Mouse (Mus musculus) bone marrow, adult 2 months (tissue): ENCODE data around the gene Tacc2. TPM values are rescaled to one million over a fixed set of nuclear protein-coding genes. Genes with fewer than 3 reads are reported as not detected.
"Not testable (repeated sequence)": the region's sequence is repeated elsewhere in the genome, so short reads cannot be mapped to it uniquely, and the experiment has no call there.

ENCODE experiments used
- H3K27ac ChIP-seq: fragments of 200-500 bp; 2 replicates; pipeline ENCODE4 v1.5.1; 2012; ENCODE audit warnings: low read depth, mild to moderate bottlenecking, control low read depth, inconsistent platforms, low read length; ENCODE audit not compliant: control insufficient read depth, poor library complexity, insufficient read depth
- H3K4me1 ChIP-seq: fragments of 200-500 bp; 2 replicates; pipeline ENCODE4 v1.6.1; 2011; ENCODE audit warnings: low read length; ENCODE audit not compliant: control insufficient read depth, insufficient read depth
- H3K4me3 ChIP-seq: fragments of 200-500 bp; replicated peaks from 2 replicates; pipeline ENCODE3; 2011; ENCODE audit warnings: mild to moderate bottlenecking, low read depth, low read length, control low read depth; ENCODE audit not compliant: control insufficient read depth
- CTCF ChIP-seq: fragments of 200-500 bp; IDR thresholded peaks from 2 replicates; pipeline ENCODE4 v1.5.1; 2011; ENCODE audit warnings: low read length, control low read depth; ENCODE audit not compliant: control insufficient read depth, insufficient read depth
- POLR2A ChIP-seq: fragments of 200-500 bp; IDR thresholded peaks from 2 replicates; pipeline ENCODE4 v1.6.1; 2011; ENCODE audit warnings: low read depth, mild to moderate bottlenecking, control low read depth, low read length, borderline replicate concordance; ENCODE audit not compliant: control insufficient read depth
- WGBS: fragments of 180-500 bp; shearing (Covaris S2); methylation state at CpG from one replicate; pipeline ENCODE4 v1.1.7; 2018; 5-methylcytosine and 5-hydroxymethylcytosine counted together
- polyA plus RNA-seq: library from polyadenylated mRNA; stranded (reverse); fragments of >200 nt; gene quantifications from 2 replicates; pipeline ENCODE4 v1.2.4, GENCODE M21; 2011; ENCODE audit warnings: low replicate concordance; ENCODE audit not compliant: missing spikeins, insufficient read depth, insufficient read length

Tacc2 gene
- polyA plus RNA-seq, 1 experiment, result 12.0 TPM

DNA sequence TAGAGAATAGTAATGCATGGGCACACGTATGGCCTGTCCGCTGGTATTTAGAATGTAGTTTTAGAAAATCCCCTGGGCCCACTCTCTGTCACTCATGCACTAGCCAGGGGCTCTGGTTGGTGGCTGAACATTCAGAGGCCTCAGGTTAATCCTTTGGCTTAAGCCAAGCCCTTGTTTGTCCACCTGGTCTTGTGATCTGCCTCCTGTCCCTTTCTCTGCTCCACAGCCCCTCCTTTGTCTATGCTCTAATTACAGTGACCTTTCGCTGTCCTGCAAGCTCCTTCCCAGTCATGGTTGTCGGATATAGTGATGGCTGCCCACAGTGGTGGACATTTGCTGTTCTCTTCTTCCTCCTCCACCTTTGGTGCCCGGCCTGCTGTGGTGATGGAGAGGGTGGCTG, 85.0 kb downstream of the Tacc2 start:
- Histone ChIP-seq H3K4me1 (no peaks in the 10 kb centered on the region; the same call in 1 of the 2 replicates), H3K27ac (no peak overlapping the region), H3K4me3 (no peak overlapping the region)
- TF ChIP-seq POLR2A (no peak), CTCF (no peak)
- 81% methylated on average over 5 of the region's 5 CpGs for WGBS

DNA sequence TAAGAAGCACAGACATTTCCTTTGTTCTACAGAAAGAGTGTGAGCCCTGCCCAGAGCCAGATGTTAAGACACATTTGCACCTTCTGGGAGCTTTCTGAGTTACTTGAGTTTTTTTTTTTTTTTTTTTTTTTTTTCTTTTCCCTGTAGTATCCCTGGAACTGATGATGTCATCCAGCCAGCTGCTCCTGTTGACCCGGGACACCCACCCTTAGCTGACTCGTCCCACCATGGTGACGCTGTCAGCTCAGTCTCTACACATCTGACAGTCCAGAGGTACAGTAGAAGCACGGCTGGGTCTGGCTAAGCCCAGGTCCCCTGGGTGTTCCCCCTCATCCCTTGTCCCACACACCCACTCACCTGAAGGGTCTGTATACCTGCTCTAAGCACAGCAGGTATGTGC, 85.6 kb downstream of the Tacc2 start:
- 90% methylated on average over 4 of the region's 4 CpGs for WGBS
- Histone ChIP-seq H3K27ac (no peak overlapping the region), H3K4me3 (no peak overlapping the region), H3K4me1 (no peaks in the 10 kb centered on the region; the same call in 1 of the 2 replicates)
- no peak for TF ChIP-seq CTCF
- no peak for TF ChIP-seq POLR2A

DNA sequence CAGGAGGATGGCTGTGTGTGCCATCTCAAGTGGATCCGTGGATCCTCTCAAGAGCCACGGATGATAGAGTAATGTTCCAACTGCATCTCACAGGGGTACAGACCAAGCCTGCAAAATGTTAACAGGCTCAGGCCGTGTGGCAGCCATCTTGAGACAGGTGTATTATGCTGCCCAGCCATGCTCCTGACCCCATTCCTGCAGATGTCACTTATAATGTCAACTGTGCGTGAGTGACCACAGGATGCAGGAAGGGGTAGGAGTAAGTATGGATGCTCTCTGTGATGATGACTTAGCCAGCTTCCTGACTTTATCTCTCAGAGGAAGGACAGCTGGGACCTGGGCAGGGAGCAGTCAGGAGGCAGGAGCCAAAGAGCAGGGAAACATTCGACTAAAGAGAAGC, 86.8 kb downstream of the Tacc2 start:
- 89% methylated on average over 5 of the region's 5 CpGs for WGBS

DNA sequence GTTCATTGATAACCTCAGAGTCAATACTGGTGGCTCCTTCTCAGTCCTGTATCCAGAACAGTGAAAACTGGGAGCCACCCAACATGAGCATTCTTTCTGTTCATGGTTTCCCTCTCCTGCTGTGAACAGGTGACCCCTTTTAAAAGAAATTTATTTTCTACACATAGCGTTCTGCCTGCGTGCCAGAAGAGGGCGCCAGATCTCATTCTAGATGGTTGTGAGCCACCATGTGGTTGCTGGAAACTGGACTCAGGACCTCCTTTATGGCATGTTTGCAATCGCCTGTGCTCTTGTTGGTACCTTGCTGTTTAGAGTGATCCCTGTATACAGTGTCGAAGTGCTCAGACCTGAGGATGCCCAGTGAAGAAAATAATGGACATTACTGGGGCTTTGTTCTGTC, 87.4 kb downstream of the Tacc2 start:
- TF ChIP-seq POLR2A (no peak), CTCF (peak; percentile 24; the same call in 1 of the 2 replicates)
- Histone ChIP-seq H3K4me3 (no peak overlapping the region), H3K27ac (no peak overlapping the region), H3K4me1 (no peaks in the 10 kb centered on the region; the same call in 1 of the 2 replicates)
- 80% methylated on average over 5 of the region's 5 CpGs for WGBS

More for the DNA sequence above, 86.8 kb downstream of the Tacc2 start:
- no peaks in the 10 kb centered on the region; the same call in 1 of the 2 replicates for H3K4me1 ChIP-seq
- no peak overlapping the region for H3K4me3 ChIP-seq
- H3K27ac ChIP-seq, result no peak overlapping the region
- TF ChIP-seq CTCF (no peak), POLR2A (no peak)

DNA sequence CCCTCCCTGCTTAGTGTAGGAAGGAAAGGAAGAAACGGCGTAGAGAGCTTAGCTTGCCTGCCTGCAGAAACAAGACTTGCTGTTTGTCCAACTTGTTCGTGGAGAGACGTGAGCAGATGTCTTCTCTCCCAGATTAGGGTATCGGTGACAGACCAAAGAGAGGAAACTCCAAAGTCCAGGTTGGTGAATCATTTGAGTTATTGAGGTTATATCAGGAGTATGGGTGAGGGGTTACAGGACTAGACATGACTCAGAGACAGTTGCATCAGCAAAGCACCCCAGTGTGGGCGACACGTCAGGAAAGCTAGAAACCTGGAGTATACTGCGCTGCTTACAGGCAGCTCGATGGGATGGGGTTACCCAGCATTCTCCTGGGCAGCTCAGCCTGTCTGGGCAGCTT, 88.1 kb downstream of the Tacc2 start:
- TF ChIP-seq POLR2A (no peak), CTCF (no peak)
- no peak overlapping the region for H3K4me3 ChIP-seq
- H3K4me1 ChIP-seq, result no peaks in the 10 kb centered on the region; the same call in 1 of the 2 replicates
- WGBS, result 87% methylated on average over 9 of the region's 9 CpGs
- H3K27ac ChIP-seq, result no peak overlapping the region

DNA sequence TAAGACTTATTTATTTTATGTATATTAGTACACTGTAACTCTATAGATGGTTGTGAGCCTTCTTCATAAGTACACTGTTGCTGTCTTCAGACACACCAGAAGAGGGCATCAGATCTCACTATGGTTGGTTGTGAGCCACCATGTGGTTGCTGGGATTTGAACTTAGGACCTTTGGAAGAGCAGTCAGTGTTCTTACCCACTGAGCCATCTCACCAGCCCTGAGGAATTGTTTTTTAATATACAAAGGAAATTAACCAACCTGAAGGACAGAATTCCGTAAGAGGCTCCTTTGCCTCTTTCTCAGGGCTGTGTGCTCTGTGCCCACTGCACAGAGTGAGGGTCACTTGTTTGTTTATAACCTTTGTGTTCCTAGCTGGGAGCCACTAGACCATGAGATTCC, 90.8 kb downstream of the Tacc2 start:
- WGBS, result 85% methylated on average over 1 of the region's 1 CpGs
- not testable (repeated sequence) for H3K27ac ChIP-seq

DNA sequence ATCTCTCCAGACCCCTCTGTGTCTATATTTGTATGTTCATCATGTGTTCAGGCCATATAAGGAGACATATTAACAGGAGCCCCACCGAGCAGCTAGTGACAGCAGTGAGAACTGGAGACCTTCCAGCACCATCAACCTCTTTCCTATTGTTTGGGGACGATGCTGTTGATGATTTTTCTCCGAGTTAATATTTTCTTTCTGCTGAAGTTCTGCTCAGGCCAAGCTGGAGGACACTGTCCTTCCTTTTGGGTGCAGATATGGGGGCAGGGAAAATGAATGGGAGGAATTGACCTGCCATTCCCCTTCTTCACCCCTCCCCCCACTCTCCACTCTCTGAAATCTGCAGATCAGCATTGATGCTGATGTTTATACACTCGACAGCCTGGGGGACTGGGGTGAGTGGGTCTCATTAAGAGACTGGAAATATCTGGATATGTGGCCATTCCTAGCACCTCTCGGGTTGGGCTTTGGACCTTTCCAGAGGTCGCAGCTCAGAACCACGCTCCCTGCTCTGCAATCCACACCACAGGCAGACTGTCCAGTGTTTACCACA, 91.6 kb downstream of the Tacc2 start:
- WGBS, result 73% methylated on average over 7 of the region's 7 CpGs
- Histone ChIP-seq H3K4me1 (no peaks in the 10 kb centered on the region; the same call in 1 of the 2 replicates), H3K27ac (no peak overlapping the region), H3K4me3 (no peak overlapping the region)
- TF ChIP-seq POLR2A (no peak), CTCF (no peak)

More for the DNA sequence above, 90.8 kb downstream of the Tacc2 start:
- H3K4me1 ChIP-seq, H3K4me3 ChIP-seq: not testable (repeated sequence)

DNA sequence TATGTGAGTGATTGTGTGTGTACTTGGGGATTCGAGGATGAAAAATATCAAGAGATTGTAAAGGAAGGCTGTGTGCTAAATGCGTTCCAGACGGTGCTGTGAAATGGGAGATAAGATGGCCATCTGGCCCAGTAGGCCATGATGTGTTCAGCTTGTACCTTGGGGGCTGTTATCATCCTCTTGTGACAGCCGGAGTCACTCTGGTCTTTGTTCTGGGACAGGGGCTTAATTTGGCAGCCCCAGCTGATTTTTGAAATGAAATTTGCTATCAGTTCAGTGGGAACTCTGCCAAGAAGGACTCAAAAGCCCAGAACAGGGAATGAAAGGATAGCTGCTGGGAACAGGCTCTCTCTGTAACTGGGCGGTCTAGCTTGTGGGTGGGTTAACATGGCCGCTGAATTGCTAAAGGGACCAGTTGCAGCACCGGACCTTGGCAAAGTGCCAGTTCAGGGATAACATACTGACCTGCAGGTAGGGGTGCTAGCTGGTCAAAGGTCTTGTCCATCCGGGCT, 92.2 kb downstream of the Tacc2 start:
- WGBS, result 71% methylated on average over 8 of the region's 8 CpGs
- Histone ChIP-seq H3K27ac (no peak overlapping the region), H3K4me1 (no peaks in the 10 kb centered on the region), H3K4me3 (no peak overlapping the region)
- no peak for TF ChIP-seq CTCF
- TF ChIP-seq POLR2A, result no peak

DNA sequence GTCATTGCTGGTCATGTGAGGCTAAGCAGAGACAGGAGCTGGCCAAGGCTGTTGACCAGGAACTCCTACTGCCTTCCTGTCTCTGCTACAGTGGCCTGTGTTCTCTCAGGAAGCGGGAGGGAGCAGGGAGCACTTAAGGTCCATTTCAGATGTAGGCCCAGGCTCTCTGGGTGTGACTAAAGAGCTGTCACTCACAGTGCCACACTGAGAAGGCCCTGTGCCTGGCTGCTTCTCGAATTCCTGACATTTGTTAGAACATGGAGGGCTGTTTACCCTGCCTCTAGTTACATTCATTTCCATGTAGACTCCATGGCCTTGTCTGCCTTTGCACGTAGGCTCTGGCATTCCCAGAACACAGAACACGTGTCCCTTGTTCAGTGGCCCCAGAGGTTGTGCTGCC, 93.1 kb downstream of the Tacc2 start:
- 75% methylated on average over 4 of the region's 4 CpGs for WGBS
- Histone ChIP-seq H3K27ac (no peak overlapping the region), H3K4me3 (no peak overlapping the region), H3K4me1 (no peaks in the 10 kb centered on the region)
- TF ChIP-seq CTCF, result no peak
- TF ChIP-seq POLR2A, result no peak
